Mouse (Mus musculus) heart, embryonic 11.5 days (tissue): ENCODE measurements around the gene Mertk. TPM values are rescaled to one million over a fixed set of nuclear protein-coding genes. Genes with fewer than 3 reads are reported as not detected.

Experiments used
- ATAC-seq: fragments of 200-750 bp; cut with Nextera tagmentation; replicated peaks from 2 replicates; pipeline ENCODE4 v1.8.0; 2017; ENCODE audit warnings: moderate library complexity; ENCODE audit not compliant: insufficient number of reproducible peaks, low FRiP score, low TSS enrichment
- H3K27ac ChIP-seq: fragments of 300-500 bp; sonication (generic); 2 replicates; pipeline ENCODE4 v1.5.1; 2014; ENCODE audit warnings: mild to moderate bottlenecking, low read depth, low read length
- H3K27me3 ChIP-seq: fragments of 300-500 bp; sonication (generic); 2 replicates; pipeline ENCODE4 v1.6.1; 2014; ENCODE audit warnings: mild to moderate bottlenecking, low read length, mixed read lengths; ENCODE audit not compliant: control insufficient read depth, insufficient read depth
- H3K36me3 ChIP-seq: fragments of 300-500 bp; sonication (generic); 2 replicates; pipeline ENCODE4 v1.6.1; 2014; ENCODE audit warnings: mild to moderate bottlenecking, low read length, moderate library complexity, mixed read lengths; ENCODE audit not compliant: control insufficient read depth, insufficient read depth
- H3K4me1 ChIP-seq: fragments of 300-500 bp; sonication (generic); 2 replicates; pipeline ENCODE4 v1.6.1; 2014; ENCODE audit warnings: low read length; ENCODE audit not compliant: control insufficient read depth, insufficient read depth
- H3K4me2 ChIP-seq: fragments of 300-500 bp; sonication (generic); 2 replicates; pipeline ENCODE4 v1.6.1; 2014; ENCODE audit warnings: mild to moderate bottlenecking, moderate library complexity
- H3K4me3 ChIP-seq: fragments of 300-500 bp; sonication (generic); 2 replicates; pipeline ENCODE4 v1.5.1; 2014; ENCODE audit warnings: low read depth, low read length
- H3K9ac ChIP-seq: fragments of 300-500 bp; sonication (generic); 2 replicates; pipeline ENCODE4 v1.6.1; 2014; ENCODE audit warnings: mild to moderate bottlenecking, low read depth, low read length, moderate library complexity
- H3K9me3 ChIP-seq: fragments of 300-500 bp; sonication (generic); replicated peaks from 2 replicates; pipeline ENCODE4 v1.6.1; 2016; ENCODE audit warnings: low read length; ENCODE audit not compliant: control insufficient read depth
- WGBS: fragments of 180-500 bp; shearing (Covaris S2); extraction: QIAGEN DNeasy Blood & Tissue Kit; methylation state at CpG from one replicate; pipeline ENCODE4 v1.1.7; 2014; ENCODE audit not compliant: insufficient replicate concordance; 5-methylcytosine and 5-hydroxymethylcytosine counted together
- polyA plus RNA-seq: library from polyadenylated mRNA; unstranded; fragments of >200 nt; fragmentation: Nextera tagmentation; extraction: Ambion mirVana; gene quantifications from 2 replicates; pipeline ENCODE4 v1.2.1, GENCODE M21; 2014

The Mertk gene
- polyA plus RNA-seq, 1 experiment from 2014 or later = 4.1 TPM

DNA sequence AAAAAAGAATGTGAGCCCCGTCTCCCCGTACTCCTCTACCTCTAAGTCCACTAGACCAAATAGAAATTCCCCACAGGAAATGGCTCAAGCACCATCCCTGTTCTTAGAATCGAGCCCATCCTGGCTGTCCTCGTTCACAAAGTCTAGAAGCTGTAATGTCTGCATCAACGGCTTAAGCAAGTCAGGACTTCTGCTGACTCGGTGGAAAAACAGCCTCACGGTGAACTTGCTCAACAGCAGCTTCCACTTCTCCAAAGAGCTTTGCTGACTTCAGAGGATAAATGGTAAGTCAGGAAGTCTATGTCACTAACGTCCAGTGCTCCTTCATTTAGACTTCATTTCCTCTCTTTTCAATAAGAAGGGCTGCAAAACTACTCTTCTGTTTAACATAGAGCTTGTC is 107.8 kb downstream of the Mertk start:
- H3K27ac ChIP-seq = no peak overlapping the region
- WGBS = 53% methylated on average over 8 of the region's 8 CpGs
- H3K9ac ChIP-seq = no peak overlapping the region
- peaks cover 4% of the 10 kb centered on the region; the same call in 1 of the 2 replicates for H3K36me3 ChIP-seq
- H3K27me3 ChIP-seq = no peaks in the 10 kb centered on the region
- H3K4me3 ChIP-seq = no peak overlapping the region
- H3K4me1 ChIP-seq = no peaks in the 10 kb centered on the region
- no peak for ATAC-seq
- H3K9me3 ChIP-seq = no peaks in the 10 kb centered on the region
- no peak overlapping the region for H3K4me2 ChIP-seq

DNA sequence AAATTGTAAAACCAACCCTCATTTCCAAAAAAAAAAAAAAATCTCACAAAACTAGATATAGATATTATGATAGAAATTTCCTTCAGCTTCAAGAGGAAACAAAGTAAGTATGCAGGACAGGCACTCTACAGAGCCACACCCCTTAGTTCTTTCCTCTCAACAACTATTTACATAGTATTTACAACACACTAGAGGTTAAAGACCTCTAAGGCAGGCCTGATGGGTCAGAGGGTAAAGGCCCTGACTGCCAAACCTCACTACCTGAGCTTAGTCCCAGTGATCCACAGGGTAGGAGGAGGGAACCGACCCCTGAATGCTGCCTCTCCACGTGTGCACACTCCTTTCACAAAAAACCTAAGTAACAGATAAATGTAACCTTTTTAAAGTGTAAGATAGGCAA is 114.0 kb downstream of the Mertk start:
- no peak for ATAC-seq
- WGBS = 48% methylated on average over 2 of the region's 2 CpGs
- no peaks in the 10 kb centered on the region for H3K9me3 ChIP-seq
- no peak overlapping the region for H3K9ac ChIP-seq
- H3K4me2 ChIP-seq = no peak overlapping the region
- H3K27ac ChIP-seq = no peak overlapping the region
- no peaks in the 10 kb centered on the region for H3K36me3 ChIP-seq
- H3K4me3 ChIP-seq = no peak overlapping the region
- no peaks in the 10 kb centered on the region for H3K27me3 ChIP-seq
- H3K4me1 ChIP-seq = peaks cover 6% of the 10 kb centered on the region; the same call in 1 of the 2 replicates

DNA sequence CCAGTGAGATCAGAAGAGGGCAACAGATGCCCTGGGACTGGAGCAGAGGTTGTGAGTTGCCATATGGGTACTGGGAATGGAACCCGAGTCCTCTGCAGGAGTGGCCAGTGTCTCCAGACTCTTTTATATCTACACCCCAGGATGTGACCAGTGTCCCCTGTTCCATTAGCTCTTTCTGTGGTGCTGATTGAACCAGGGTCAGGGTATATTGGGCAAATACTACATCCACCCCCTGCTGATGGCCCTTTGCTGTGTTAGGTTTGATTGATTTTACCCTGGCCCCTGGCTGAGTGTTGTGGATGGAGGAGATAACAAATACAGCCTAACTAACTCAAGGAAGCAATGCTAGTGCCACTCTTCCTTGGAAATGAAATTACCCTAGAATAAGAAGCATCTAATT is 117.6 kb downstream of the Mertk start:
- Histone ChIP-seq H3K36me3 (no peaks in the 10 kb centered on the region), H3K4me1 (peaks cover 12% of the 10 kb centered on the region), H3K27me3 (no peaks in the 10 kb centered on the region), H3K27ac (no peak overlapping the region), H3K9ac (no peak overlapping the region), H3K4me3 (no peak overlapping the region), H3K4me2 (no peak overlapping the region), H3K9me3 (no peaks in the 10 kb centered on the region)
- no peak for ATAC-seq
- WGBS = 69% methylated on average over 1 of the region's 1 CpGs

DNA sequence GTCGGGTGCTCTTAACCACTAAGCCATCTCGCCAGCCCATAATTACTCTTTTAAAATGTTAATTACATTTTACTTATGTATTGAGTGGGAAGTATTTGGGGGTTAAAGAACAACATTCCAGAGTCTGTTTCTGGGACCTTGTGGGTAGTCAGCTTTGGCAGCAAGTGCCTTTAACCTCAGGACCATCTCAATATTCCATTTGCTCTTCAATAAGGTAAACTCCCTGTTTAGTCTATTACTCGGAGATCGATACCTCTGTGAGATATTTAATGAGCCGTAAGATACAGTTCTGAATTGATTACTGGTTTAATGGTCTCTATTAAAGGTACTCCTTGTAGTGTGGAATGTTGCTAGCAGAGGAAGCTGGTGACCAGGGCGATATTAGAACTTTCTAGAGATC is 118.2 kb downstream of the Mertk start:
- Histone ChIP-seq H3K4me1 (peaks cover 12% of the 10 kb centered on the region), H3K9ac (no peak overlapping the region), H3K9me3 (no peaks in the 10 kb centered on the region), H3K4me2 (peak overlapping the region; percentile 80), H3K4me3 (peak overlapping the region; percentile 85; the same call in 1 of the 2 replicates), H3K36me3 (no peaks in the 10 kb centered on the region), H3K27ac (no peak overlapping the region), H3K27me3 (no peaks in the 10 kb centered on the region)
- ATAC-seq = no peak
- WGBS = 52% methylated on average over 6 of the region's 6 CpGs

DNA sequence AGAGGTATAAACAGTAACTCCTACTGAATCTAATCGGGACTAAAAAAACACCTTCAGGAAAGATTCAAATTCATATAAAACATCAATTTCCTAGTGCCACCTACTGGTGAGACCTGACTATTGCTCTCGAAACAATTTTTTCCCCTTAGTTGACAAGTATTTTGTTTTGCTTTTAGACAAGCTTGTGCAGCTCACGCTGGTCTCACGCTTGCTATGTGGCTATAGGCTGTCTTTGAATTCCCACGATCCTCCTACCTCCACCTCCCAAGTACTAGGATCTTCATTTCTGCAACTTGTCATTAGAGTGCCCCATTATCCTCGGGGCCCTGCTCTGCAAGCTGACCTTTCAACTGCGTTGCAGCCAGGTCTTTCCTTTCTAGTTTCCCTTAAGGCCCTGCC is 118.6 kb downstream of the Mertk start:
- Histone ChIP-seq H3K4me1 (peaks cover 12% of the 10 kb centered on the region), H3K9ac (peak overlapping the region; percentile 60; the same call in 1 of the 2 replicates), H3K4me3 (peak overlapping the region; percentile 85), H3K27me3 (no peaks in the 10 kb centered on the region), H3K4me2 (peak overlapping the region; percentile 80), H3K27ac (peak overlapping the region; percentile 76), H3K36me3 (no peaks in the 10 kb centered on the region), H3K9me3 (no peaks in the 10 kb centered on the region)
- no peak for ATAC-seq
- WGBS = under 1% methylated on average over 7 of the region's 7 CpGs

DNA sequence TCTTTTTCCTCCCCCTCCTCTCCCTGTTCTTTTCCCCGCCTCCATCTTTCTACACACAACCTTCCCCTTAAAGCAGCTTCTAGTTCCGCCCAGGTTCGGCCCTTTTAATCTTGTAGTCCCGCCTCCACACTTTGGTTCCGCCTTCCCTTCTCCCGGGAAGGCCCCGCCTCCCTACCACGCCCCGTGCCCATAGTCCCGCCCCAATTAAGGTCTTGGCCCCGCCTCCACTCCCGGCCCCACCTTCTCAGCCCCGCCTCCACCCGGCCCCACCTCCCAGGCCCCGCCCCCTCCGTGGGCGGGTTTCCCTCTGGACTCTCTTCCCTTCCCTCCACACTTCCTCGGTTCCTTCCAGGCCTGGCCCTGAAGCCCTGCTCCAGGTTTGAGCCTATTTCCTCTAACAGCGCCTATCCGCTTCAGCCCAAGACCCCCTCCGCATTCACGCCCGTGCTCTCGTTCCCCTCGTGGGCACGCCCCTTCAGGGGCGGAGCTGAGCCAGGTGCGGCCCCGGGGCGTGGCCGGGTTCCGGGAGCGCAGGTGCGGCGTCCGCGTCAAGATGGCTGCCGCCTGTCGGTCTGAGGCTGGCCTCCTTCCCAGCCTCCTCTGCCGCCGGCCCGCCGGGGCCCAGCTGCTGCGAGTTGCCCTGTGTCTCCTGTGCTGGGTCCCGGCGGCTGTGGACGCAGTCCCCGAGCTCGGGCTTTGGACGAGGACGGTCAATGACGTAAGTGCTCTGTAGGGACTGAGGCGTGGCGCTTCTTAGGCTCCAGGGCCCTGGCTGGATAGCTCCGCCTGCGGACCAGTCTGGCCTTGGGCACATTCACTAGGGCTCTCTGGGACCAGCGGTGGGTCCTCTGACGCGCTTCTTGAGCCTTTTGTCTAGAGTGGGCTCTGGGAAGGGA is 119.3 kb downstream of the Mertk start, which contains the start of gene Tmem87b:
TSS of gene Tmem87b (plus strand) at position 333 of the 896 bp plus-strand sequence.
- H3K4me2 ChIP-seq = peak within 1 kb of the TSS; percentile 80
- H3K4me3 ChIP-seq = peak within 1 kb of the TSS; percentile 85
- peak within 1 kb of the TSS; percentile 80 for H3K9ac ChIP-seq
- H3K27ac ChIP-seq = peak within 1 kb of the TSS; percentile 90
- no peaks in the 10 kb centered on the region for H3K36me3 ChIP-seq
- under 1% methylated on average over 59 of the region's 59 CpGs for WGBS
- peak; percentile 95 for ATAC-seq
- no peaks in the 10 kb centered on the region for H3K9me3 ChIP-seq
- no peaks in the 10 kb centered on the region for H3K27me3 ChIP-seq
- peaks cover 12% of the 10 kb centered on the region for H3K4me1 ChIP-seq

DNA sequence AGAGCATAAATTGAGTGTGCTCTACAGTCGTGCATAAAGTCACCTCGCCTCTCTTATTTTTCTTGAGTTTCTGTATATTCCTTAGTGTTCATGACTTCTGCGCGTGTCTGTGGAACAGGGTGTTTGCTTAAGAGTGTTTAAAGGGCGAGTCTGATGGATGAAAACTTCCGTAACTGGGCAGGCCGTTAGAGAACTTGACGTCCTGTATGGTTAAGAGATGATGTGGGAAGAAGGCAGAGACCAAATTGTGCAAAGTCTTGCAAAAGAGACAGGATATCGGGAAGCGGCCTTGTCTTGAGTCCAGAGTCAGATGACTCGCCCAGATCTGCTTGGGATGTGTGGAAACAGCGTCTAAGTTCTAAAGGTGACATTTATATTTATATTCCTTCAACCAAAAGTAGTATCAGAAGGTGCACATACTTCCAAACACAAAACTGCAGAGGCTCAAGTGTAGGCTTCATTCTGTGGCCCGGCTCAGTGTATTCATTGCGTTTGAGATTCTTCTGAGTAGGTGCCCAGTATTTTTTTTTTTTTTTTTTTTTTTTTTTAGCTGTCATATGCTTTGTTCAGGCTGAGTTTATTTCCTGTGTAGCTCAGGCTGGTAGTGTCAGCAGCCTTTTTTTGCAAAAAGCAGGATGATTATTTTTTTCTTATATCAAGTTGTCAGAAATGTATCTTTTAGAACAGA is 120.3 kb downstream of the Mertk start:
- Histone ChIP-seq H3K9ac (peak overlapping the region; percentile 80), H3K27ac (peak overlapping the region; percentile 90), H3K4me1 (peaks cover 12% of the 10 kb centered on the region), H3K36me3 (no peaks in the 10 kb centered on the region), H3K4me3 (peak overlapping the region; percentile 85), H3K4me2 (peak overlapping the region; percentile 80), H3K27me3 (no peaks in the 10 kb centered on the region), H3K9me3 (no peaks in the 10 kb centered on the region)
- ATAC-seq = no peak
- 24% methylated on average over 14 of the region's 14 CpGs for WGBS

DNA sequence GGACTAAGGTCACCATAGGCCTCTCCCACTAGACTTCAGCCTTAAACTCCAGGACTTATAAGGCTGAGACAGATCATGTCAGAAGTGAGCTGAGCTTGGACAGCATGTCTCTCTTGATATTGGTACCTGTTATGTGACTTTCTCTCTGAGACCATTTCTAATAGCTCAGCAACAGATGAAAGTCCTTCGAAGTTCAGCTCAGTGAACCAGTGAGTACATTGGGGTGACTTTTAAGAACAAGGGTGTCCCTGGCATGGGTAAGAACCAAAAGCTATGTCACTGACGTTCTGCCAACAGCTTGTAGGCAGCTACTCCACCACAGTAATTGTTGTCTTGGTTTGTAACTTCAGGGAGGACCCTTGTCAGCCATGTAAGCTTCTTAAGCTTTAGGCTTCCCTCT is 121.9 kb downstream of the Mertk start:
- no peak for ATAC-seq
- Histone ChIP-seq H3K9me3 (no peaks in the 10 kb centered on the region), H3K27ac (no peak overlapping the region), H3K27me3 (no peaks in the 10 kb centered on the region), H3K4me3 (no peak overlapping the region), H3K9ac (no peak overlapping the region), H3K36me3 (no peaks in the 10 kb centered on the region), H3K4me1 (peaks cover 7% of the 10 kb centered on the region), H3K4me2 (no peak overlapping the region)
- WGBS = 93% methylated on average over 2 of the region's 2 CpGs
